Mouse (Mus musculus): ENCODE results near the gene Rab3il1.

Rab3il1 gene

DNA sequence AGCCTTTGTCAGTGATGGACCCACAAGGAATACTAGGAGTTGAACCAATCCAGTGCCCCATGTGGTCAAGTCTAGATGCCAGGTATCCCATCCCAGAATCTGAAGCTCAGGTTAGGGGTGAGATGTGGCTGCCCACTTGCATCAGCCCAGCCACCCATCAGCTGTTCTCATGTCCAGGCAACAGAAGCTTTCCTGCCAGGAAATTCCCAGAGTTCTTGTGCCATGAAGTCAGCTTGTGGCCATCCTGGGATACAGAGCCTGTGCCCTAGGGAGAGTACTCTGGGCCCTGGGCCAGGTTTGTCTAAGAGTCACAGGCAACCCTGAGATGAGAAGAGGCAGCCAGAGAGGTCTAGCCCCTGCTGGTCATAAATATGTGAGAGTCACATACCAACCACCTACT, 42.2 kb downstream of the Rab3il1 start:
- no peak for DNase-seq

DNA sequence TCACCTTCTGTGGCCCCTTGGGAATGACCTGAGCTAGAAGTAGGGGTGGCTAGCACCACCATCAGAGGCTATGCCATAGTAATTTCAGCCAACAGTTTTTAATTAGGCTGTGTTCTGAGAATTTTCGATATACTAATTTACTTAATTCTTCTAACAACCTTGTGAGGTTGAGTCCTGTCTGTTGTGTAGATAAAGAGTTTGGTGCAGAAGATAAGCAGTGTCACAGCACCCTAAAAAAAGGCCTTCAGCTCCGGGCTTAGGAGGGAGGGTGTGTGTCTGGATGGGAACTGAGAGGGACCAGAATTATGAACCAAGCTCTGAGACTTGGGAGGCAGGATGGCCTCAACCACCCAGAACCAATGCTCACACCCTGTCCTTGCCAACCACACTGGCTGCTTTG, 44.2 kb downstream of the Rab3il1 start:
- no peak for DNase-seq

DNA sequence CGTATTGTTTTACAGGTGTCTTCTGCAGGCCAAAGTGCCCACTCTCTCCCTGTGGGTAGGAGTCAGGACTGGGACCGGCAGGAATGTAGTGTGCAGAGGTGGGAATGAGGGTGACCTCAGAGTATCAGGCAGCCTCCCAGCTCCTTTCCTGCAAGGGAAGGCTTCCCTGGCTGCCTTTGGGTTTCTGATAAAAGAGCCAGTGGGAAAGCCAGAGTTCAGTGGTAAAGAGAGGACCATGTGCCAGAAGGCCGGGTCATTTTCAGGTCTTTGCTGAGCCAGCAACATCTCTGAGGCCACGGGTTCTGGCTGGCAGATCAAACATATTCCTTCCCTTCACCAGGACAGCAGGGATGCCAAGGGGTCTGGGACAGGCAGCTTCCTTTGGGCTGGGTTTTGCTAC, 44.9 kb downstream of the Rab3il1 start:
- DNase-seq: no peak

DNA sequence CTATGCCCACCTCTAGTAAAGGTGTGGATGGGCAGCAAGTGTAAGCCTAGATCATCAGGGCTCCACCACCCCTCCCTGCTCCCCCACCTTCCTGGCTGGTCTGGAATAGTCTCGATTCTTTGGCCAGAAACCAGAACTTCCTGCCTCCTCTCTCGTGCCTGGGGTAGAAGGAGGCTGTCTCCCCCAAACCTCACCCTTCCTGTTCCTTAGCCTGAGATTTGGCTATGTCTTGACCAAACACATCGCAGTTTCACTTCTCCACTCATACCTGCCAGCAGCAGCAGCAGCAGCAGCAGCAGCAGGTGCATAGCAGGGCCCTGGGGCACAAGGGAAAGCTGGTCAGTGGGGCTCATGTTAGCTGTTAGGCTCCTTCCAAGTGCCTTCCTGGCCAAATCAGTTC, 45.5 kb downstream of the Rab3il1 start:
- no peak for DNase-seq

DNA sequence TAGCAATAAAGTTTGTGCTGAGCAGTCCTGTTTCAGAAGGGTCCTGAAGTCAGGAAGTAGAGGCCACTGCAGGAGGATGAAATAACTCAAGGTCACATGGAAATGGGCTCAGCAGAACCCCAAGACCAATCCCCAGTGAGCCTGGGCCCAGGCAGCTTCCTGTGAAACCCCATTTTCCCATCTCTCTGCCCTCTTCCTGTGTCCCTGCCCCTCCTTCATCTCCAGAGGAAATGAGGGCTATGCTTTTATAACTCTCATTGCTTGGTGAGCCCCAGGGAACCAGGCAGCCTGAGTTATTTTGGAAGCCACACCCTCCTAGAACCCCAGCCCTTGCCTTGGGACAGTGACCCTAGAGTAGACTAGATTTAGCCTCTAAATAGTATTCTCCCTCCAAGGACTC, 48.1 kb downstream of the Rab3il1 start:
- no peak for DNase-seq

DNA sequence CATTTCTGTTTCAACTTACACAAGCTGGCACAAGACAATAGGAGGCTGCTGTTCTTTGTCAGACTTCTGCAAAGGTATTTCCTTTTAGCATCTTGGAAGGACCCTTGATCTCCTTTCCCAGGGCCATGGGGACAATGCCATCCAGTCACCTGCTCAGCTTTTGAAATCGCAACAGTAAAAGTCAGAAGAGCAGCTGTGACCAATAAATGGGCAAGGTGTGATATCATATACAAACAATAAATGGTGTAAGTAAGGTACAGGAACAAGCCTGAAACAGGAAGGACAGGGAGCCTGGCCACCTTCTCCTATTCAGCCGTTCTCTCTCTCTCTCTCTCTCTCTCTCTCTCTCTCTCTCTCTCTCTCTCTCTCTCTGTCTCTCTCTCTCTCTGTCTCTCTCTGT, 49.0 kb downstream of the Rab3il1 start:
- DNase-seq: no peak

DNA sequence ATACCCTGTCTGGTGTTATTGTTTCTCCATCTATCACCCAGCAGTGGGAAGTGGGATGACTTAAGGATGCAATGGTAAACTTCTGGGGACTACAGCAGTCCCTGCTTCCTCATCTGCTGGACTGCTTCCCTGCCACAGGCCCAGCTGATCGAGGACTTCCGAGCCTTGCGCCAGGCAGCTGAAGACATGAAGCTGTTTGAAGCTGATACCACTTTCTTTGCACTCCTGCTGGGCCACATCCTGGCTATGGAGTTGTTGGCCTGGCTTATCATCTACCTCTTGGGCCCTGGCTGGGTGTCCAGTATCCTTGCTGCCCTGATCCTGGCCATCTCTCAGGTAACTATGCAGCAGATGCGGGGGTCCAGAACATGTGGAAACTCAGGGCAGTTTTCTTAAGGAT, 51.2 kb downstream of the Rab3il1 start:
- no peak for DNase-seq

DNA sequence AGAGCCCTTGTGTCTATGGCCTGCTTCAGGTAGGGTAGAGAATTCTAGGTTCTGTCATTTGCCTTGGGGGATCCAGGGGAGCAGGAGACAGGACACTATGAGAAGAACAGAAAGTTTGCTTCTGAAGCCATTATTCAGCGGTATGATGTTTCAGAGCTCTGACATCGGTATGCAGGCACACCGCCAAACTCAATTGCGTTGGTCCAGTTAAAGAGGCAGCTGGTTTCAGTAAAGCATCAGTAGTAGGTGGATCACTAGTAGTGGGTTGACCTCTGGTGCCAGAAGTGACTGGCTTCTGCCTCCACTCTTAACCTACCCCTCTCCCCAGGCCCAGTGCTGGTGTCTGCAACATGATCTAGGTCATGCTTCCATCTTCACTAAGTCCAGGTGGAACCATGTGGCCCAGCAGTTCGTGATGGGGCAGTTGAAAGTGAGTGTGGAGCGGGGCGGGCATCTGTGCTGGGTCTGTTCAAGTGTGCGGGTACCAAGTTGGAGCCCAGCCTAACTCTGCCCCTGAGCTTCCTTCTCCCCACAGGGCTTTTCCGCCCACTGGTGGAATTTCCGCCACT, 52.3 kb downstream of the Rab3il1 start:
- DNase-seq: no peak

DNA sequence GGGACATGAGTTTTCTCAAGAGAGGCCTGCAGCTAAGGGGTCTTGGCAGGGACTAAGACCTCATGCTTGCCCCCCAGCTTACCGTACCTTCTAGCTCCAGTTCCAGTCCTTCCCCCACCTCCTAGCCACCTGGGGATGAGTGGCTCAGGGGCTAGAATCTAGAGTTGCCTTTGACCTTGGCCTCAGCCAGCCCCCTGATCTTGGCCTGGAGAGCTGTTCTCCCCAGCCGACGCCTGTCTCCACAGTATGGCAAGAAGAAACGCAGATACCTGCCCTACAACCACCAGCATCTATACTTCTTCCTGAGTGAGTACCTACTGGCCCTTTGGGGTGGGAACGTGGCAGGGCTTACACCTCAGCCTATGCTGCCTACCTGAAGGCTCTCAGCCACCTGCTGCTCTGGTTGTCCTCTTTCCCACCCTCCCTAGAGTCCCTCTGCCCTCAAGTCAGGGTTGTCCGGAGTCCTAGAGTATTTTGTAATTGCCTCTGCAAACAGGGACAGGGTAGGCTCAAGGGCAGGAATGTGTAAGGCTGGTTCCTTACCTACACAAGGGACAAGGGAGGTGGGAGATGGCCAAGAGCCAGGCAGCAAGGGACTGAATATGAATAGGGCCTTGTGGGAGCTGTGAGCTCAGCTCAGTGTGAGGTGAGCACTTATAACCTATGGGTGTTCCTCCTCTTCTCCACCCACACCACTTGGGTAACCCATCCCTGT, 53.0 kb downstream of the Rab3il1 start:
- DNase-seq: no peak

DNA sequence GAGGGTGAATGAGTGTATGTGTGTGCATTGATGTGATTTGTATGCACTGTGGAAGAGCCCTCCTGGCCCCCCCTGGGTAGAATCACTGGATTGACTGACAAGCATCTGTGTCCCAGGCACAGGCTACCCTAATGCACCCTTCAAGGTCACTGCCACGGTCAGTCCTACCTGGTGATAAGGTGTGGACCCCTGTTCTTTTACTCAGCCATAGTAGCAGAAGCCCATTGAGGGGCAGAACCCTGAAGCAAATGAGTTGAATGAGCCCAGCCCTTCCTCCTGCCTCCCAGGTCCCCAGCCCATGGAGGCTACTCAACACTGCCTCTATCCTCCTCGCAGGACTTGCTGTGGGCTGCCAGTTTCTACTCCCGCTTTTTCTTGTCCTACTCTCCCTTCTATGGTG, 53.8 kb downstream of the Rab3il1 start:
- DNase-seq: no peak

DNA sequence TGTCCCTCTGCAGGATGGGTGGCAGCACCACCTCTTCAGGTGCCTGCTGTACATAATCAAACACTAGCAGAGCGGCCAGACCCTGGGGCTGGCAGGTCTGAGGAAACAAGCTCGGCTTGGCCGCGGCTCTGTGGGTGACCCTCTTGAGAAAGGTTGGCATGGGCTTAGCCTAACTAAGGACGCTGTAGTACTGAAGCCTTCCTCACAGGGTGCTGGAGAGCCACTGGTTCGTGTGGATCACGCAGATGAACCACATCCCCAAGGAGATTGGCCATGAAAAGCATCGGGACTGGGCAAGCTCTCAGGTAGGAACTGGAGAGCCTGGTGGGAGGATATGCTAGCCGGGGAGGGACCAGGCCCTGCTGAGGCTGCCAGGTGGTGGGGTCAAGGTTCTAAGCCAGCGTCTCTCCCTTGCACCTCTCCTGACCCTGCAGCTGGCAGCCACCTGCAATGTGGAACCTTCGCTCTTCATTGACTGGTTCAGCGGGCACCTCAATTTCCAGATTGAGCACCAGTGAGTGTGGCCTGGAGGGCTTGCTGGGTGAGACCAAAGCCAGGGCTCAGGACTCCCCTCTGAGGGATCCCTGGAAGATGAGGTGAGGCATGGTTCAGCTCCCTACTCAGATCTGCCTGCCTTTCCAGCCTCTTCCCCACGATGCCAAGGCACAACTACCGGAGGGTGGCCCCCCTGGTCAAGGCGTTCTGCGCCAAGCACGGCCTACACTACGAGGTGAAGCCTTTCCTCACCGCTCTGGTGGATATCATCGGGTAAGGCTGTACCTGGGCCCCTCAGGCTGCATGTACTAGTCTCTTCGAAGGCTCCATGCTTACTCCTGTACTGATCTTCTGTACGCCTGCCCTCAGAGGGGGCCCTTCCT, 54.6 kb downstream of the Rab3il1 start:
- no peak for DNase-seq

DNA sequence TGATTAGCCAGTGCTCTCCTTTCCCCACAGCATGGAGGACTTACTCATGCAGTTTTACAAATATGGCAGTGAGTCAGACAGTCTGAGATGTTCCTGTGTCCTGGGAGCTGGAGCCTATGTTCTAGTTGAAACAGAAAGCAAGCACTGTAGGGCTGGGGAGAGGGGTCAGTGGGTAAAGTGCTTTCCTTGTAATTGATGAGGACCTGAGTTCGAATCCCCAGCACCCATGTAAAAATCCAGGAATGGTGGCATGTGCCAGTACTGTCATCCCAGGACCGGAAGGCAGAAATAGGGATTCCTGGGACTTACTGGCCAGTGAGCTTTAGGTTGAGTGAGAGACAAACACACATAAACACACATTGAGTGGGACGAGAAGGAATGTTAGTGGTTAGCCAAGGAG, 55.2 kb downstream of the Rab3il1 start:
- no peak for DNase-seq

DNA sequence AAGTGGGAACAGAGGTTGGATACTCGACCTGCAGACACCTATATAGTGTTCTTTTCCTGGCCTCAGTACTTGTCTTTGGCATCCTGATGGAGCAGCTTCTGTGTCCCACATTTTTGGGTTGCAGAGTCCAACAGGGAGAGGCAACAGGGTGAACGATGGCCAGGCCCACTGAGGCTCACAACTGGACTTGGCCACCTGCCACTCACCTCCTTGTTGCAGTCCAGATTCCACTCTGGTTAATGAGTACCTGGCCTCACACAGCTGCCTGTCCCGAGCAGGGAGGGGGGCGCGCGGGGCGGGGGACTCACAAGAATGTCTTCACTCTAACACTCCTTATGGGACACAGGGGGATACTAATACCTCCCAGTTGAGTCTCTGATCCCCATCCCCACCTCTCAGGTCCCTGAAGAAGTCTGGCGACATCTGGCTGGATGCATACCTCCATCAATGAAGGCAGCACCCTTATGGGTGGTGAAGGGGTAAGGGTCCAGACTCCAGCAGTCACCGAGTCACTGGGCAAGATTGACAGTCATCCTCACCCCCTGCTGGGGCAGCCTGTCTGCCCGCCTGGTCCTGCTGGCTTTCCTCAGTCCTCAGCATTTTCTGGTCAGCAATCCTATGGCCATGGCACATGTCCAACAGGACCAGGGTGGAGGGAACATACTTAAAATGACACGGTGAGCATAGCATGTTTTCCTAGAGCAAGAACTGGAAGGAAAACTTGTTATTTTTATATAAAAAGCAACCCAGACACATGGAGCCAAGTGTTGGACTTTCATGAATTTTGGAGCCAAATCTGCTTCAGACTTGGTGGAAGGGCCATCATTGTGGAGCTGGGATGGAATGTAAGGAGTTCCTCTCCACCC, 56.2 kb downstream of the Rab3il1 start:
- no peak for DNase-seq

DNA sequence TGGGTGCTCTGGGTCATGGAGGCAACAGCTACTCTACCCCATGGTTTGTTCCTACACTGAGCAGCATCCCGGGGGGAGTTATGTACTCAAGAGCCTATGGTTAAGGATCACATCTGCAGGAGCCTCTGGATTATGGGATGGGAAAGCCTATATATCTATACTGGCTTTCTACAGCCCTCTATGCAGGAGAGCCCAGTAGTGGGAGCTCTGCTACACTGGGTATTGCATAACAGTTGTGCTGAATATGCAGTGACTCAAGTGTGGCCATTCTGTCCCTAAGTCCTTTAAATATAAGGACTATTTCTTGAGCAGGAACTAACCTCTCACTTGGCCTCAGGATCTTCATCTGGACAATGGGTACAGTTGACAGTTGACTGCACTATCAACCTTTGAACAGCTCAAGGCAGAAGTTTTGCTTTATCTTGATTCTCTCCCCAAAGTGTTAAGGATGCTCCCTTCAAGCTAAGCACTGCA, 56.9 kb downstream of the Rab3il1 start:
- DNase-seq: no peak

DNA sequence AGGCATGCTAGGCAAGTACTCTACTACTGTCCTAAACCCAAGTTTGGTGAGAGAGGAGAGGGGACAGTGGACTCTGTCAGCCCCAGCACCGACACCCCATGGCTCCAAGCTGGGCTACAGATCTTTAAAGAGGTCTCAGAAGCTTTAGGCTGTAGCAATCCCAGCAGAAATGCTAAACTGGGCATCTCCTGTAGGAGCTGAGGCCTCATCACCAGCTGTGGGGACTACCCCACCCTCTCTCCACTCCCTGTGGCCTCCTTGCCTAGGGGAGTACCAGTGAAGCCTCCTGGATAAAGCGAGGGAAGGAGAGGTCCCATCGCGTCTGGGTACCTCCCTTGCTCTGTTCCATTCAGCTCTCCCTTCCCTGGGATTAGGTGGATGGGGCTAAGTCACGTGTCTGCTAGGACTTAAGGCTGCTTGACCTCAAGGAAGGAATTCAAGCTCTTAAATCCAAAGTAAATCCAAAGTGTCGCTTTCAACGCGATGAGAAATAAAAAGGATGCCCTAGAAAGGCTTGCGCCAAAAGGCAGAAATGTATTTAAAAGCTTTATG, 57.5 kb downstream of the Rab3il1 start:
- DNase-seq: no peak

DNA sequence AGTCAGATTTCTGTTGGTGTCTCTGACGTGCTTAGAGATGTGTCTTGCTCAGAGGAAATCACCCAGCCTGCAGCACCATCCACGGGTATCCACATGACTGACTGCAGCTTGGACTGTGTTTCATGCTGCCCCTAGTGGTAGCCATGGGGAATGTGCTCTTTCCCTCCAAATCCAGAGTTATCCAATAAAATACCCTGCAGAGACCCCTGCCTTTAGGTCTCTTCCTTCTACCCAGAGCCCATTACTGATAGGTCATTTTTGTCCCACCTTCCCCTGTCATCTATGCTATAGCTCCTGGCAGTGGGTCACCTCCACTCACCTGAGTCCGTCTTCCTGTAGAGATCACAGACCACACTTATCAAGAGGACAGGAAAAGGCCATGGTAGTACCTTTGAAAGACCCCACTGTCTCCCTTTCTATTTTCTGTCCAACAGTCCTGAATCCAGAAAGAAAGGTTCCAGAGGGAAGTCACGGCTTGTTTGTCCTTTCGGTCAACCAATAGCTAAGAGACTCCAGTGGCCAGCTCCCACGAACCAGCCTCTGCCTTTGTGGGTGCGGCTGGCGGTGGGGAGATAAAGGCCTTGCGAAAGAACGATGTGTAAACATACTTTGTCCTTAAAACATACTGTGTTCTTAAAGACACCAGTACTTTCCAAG, 58.6 kb downstream of the Rab3il1 start:
- DNase-seq: peak; percentile 37

DNA sequence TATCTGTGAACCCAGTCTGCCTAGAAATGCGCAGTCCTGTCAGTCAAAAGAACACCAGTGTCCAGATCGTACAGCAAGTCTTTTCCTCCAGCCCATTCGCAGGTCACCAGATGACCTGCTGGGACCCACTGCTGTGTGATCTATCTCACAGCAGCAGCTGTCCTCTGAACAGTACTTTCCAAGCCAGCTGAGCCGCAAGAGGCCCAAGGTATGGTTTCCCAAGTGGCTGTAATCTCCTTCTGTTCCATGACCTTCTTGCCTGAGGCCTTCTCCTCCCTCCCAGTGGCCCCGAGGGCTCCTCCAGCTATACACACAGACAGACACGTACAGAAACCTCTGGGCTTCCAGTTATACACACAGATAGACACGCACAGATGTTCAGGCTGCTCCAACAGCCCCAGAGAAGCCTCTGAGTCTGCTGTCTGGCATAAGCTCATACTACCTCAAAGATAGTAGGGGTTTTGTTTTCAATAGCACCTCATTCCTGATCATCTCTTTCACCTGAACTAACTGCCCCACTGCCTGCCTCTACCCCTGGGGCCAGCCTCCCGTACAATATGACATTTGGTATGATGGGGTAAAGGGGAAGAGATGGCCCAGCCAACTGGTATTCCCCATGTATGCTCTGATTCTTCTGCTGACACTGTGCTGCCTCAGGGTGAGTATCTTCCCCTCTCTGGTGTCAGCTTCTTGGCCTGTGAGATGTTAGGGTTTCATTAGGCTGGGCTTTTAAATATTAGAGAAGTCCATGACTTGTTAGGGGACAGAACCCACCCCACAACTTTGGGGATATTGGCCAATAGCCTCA, 59.5 kb downstream of the Rab3il1 start:
- no peak for DNase-seq

DNA sequence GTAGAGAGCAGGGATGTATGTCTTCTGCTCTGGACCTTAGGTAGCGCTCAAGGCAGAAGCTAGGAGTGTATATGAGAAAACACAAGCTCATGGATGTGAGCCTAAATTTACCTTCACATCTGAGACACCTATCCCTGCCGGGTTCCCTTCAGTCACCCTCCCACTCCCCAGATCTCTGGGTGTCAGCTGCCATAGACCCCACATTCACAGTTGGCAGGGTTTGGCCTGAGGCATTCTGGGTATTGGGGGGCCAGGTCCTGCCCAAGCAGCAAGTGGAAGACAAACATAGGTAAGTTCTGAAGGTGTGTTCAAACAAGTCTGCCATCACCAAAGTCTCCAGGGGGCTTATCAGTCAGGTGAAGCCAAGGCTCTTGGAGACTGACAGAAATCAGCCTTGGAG, 60.2 kb downstream of the Rab3il1 start:
- no peak for DNase-seq

DNA sequence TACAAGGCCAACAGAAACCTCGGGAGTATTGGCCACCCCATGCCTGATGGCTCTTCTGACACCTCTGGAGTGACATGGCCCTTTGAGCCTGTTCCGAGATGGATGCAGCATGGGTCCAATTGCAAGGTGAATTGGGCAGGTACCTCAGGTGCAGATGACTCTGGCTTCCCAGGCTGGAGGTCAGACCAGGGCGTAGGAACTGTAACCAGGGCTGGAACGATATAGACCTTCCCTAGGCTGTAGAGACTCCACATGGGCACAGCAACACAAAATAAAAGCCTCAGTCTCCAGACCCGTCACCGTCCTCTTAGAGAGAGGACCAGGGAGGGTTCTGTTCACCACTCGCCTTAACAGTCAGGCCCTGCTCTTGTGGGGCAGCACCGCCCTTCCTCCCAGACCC, 60.8 kb downstream of the Rab3il1 start:
- no peak for DNase-seq

DNA sequence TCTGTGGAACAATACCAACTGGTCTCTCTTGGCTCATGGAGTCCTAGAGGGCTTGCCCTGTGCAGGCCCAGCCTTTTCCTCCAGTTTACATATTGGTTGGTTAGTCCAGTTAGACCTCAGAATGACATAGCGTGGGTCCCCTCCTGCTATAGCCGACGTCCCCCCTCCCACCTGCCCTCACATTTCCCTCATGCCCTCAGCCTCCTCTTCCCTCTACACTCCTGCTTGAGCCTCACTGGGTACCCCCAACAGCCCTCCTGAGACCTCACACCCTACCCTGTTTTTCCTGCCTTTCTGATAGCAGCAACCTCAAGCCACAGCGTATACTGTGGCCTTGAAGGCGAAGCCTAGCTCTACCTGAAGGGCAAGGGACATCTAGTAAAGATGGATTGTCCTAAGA, 61.4 kb downstream of the Rab3il1 start:
- DNase-seq: no peak

Data from cerebellum, adult 8-10 months (tissue).